Mouse (Mus musculus): ENCODE measurements at regions not wholly inside any gene's neighbourhood (a gene's known extent, or its start where the extent isn't known, plus 50 kb on each side); places are given as distances from the start of the nearest gene placed in this dataset.

DNA sequence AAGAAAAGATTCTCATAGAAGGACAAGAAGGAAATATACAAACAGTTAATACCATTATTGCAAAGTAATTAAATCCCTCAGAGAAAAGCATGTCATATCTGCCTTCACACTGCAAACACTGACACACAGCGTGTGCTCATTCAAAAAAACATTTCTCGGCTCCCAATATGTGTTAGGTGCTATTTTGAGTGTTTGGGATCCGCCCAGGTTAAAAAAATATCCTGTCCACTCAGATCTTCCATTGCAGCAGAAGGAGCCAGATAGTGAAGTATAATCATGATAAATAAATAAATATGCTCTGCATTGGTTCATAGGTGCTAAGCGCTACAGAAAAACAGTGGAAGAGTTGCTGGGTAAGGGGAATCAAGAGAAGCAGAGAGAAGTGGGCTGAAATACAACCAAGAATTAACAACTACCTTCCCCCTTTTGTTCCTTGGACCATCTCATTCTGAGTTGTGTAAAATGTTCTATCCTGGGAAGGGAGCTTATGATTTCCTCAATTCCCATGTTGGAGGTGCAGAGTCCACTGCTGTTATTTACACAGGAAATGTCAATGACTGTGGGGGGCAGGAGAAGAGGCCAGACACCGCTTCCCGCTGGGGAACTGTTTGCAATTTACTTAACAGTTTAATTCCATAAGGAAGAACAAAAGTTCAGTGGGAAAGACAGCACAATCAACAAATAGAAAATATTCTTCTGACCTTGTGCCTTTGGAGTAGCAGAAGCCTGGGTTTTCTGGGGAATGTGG is 139.9 kb downstream of the Tle1 start:
- Histone ChIP-seq H3K4me1 (replicated peaks) (peaks cover 9% of the 10 kb centered on the region; the same call in 1 of the 2 replicates), H3K9ac (replicated peaks) (no peak overlapping the region), H3K27ac (no peak overlapping the region), H3K4me2 (no peak overlapping the region), H3K36me3 (no peaks in the 10 kb centered on the region), H3K9me3 (no peaks in the 10 kb centered on the region), H3K27me3 (no peaks in the 10 kb centered on the region), H3K4me3 (replicated peaks) (no peak overlapping the region)
- 74% methylated on average over 6 of the region's 6 CpGs for WGBS
- no peak for ATAC-seq (ENCODE audit: insufficient number of reproducible peaks, insufficient read depth, low FRiP score, low TSS enrichment, low read depth)

DNA sequence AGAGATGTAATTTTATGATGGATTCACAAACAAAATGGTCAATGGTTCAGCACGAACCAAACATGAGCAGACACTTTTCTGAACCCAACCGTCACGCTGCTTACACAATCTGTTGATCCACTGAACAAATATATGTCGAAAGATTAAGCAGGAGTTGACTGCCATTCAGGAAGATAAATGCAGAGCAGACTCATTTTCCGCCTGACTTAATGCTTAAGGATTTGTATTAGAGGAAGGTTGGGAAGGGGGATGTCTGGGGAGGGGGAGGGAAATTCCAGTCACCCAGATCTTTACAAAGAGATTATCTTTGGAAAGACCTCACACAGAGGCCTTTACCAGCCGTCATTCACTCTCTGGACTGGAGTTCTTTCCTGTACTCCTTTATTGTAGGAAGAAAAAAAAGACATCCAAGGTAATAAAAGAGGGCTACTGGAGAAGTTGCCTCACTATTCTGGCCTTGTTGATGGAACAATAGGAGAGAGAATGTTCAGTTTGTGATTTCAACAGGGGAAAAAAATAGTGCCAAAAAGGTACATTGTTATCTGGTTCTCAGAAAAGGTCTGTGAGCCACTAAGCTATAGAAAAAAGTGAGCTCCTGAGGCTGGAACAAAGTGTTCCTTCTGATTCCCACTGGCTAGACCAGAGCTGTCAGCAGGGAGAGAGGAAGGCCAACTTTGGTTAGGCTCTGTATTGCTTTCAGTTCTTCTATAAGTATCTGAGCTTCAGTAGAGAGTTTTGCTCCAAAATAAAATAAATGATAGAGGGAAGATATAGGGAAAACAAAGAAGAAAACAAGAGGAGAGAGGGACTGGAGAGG is 150.9 kb downstream of the Tle1 start:
- Histone ChIP-seq H3K4me3 (replicated peaks) (no peak overlapping the region), H3K4me2 (no peak overlapping the region), H3K4me1 (replicated peaks) (no peaks in the 10 kb centered on the region), H3K9me3 (no peaks in the 10 kb centered on the region), H3K9ac (replicated peaks) (no peak overlapping the region), H3K36me3 (no peaks in the 10 kb centered on the region), H3K27me3 (no peaks in the 10 kb centered on the region), H3K27ac (no peak overlapping the region)
- no peak for ATAC-seq (ENCODE audit: insufficient number of reproducible peaks, insufficient read depth, low FRiP score, low TSS enrichment, low read depth)
- WGBS = 53% methylated on average over 6 of the region's 6 CpGs

DNA sequence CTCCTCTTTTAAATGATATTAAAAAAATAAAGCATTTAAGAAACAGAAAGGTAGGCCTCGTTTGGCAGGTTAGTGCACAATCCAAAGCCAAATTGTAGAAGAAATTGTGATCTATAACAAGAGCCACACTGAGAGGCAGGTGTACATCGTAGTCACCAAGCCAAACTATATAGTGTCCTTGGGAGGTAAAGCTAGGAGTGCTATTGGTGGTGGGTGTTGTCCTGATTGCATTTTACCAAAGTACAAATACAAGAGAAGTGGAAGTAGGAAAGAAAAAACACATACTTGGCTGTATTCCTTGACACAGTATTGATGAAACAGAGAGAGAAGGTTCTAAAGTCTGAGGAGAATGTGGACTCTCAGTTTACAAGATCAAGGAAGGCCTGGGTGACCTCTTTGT is 178.6 kb downstream of the Tle1 start:
- no peak overlapping the region for H3K4me3 ChIP-seq (replicated peaks)
- no peak overlapping the region for H3K4me2 ChIP-seq
- no peak for ATAC-seq (ENCODE audit: insufficient number of reproducible peaks, insufficient read depth, low FRiP score, low TSS enrichment, low read depth)
- WGBS = 86% methylated on average over 2 of the region's 2 CpGs
- H3K4me1 ChIP-seq (replicated peaks) = no peaks in the 10 kb centered on the region
- H3K9me3 ChIP-seq = no peaks in the 10 kb centered on the region
- no peak overlapping the region for H3K27ac ChIP-seq
- H3K27me3 ChIP-seq = no peaks in the 10 kb centered on the region
- H3K36me3 ChIP-seq = no peaks in the 10 kb centered on the region
- no peak overlapping the region for H3K9ac ChIP-seq (replicated peaks)

DNA sequence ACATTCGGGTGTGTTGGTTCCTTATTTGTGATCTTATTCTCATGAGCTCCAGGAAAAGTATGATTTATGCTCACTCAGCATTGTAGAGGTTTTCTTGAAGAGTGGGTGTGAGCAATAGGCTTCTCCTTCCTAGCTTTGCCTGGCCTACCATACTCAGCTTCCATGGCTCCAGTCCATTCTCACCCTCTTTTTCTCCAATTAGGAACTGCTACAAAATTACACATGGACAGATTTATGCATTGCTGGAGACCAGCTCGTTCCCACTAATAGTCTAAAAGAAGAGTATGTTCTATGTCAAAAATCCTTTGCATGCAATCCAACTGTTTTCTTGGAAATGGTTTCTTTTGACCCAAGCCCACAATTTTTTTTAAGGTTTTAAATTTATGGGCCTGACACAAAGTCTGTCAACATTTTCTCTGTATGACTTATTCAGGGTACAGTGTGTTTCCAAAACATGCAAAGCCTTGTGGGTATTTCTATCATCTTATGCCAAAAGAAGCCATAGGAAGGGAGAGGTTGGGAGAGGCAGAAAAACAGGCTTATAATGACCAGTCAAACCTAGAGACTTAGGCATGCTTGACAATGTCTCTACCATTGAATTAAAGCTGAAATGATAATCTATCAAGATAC is 186.4 kb downstream of the Tle1 start:
- ATAC-seq (ENCODE audit: insufficient number of reproducible peaks, insufficient read depth, low FRiP score, low TSS enrichment, low read depth) = no peak
- Histone ChIP-seq H3K9ac (replicated peaks) (no peak overlapping the region), H3K36me3 (no peaks in the 10 kb centered on the region), H3K27me3 (no peaks in the 10 kb centered on the region), H3K27ac (no peak overlapping the region), H3K4me3 (replicated peaks) (no peak overlapping the region), H3K9me3 (no peaks in the 10 kb centered on the region), H3K4me1 (replicated peaks) (no peaks in the 10 kb centered on the region), H3K4me2 (no peak overlapping the region)
- WGBS = 75% methylated on average over 2 of the region's 2 CpGs

DNA sequence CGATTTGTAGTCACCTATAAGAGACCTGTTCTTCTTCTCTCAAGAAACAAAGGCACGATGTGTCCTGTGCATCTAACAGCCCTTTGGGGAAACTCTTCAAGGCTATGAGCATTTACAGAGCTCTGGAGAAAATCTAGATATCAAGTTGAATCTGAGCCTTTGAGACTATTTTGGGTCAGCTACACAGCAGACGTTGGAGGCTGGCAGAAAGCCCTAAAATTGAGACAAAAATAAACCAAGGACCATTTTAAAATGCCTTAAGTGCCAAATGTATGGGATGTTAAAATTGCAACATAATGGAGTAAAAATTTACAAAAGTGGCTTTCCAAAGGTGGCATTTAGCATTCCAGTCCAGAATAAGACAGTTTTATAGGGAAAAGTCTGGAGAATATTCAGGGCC is 187.1 kb downstream of the Tle1 start:
- Histone ChIP-seq H3K4me1 (replicated peaks) (no peaks in the 10 kb centered on the region), H3K27me3 (no peaks in the 10 kb centered on the region), H3K9me3 (peaks cover 3% of the 10 kb centered on the region), H3K9ac (replicated peaks) (no peak overlapping the region), H3K27ac (no peak overlapping the region), H3K4me3 (replicated peaks) (no peak overlapping the region), H3K36me3 (no peaks in the 10 kb centered on the region), H3K4me2 (no peak overlapping the region)
- WGBS = 89% methylated on average over 3 of the region's 3 CpGs
- ATAC-seq (ENCODE audit: insufficient number of reproducible peaks, insufficient read depth, low FRiP score, low TSS enrichment, low read depth) = no peak

DNA sequence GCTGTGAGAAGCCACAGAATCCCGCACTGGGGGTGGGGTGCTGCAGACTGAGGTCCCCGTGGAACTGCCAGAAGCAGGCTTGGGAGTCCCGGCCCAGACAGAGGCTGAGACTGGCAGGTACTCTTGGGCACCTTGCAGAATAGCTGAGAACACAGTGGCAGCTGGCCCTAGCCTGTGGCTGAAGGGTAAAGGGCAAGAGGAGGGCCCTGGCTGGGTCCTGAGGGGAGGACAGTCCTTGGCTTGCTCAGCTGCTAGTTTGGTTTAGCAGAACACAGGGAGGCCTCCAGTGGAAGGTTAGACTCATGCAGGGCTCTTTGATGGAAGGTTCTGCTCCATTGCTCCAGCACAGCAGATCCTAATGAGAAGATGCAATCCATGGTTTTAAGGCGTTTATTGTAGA is 190.4 kb downstream of the Tle1 start:
- Histone ChIP-seq H3K9me3 (peaks cover 5% of the 10 kb centered on the region), H3K4me3 (replicated peaks) (no peak overlapping the region), H3K4me2 (no peak overlapping the region), H3K36me3 (no peaks in the 10 kb centered on the region), H3K27me3 (no peaks in the 10 kb centered on the region), H3K9ac (replicated peaks) (no peak overlapping the region), H3K4me1 (replicated peaks) (no peaks in the 10 kb centered on the region), H3K27ac (no peak overlapping the region)
- ATAC-seq (ENCODE audit: insufficient number of reproducible peaks, insufficient read depth, low FRiP score, low TSS enrichment, low read depth) = no peak
- 88% methylated on average over 4 of the region's 4 CpGs for WGBS

DNA sequence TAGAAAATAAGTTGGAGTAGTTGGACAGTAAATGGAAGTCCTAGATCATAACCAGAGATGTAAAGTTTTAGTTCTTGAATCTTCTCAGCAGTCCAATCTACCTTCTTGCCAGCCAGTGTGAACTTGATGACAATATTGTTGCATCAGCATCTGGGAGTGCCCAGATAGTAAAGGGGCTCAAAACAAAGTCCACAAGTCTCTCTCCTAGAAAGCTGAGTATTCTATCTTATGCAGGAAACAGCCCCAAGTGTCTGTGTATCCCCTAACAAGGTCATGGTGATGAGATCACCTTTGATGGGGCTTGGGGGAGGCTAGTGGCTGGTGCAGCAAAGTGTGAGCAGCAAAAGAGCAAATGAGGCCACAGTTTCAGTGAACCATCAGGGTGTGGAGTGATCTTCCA is 194.8 kb downstream of the Tle1 start:
- no peak overlapping the region for H3K9ac ChIP-seq (replicated peaks)
- H3K9me3 ChIP-seq = peaks cover 10% of the 10 kb centered on the region
- no peak overlapping the region for H3K27ac ChIP-seq
- H3K36me3 ChIP-seq = no peaks in the 10 kb centered on the region
- no peak overlapping the region for H3K4me3 ChIP-seq (replicated peaks)
- H3K4me2 ChIP-seq = no peak overlapping the region
- ATAC-seq (ENCODE audit: insufficient number of reproducible peaks, insufficient read depth, low FRiP score, low TSS enrichment, low read depth) = no peak
- no peaks in the 10 kb centered on the region for H3K27me3 ChIP-seq
- no peaks in the 10 kb centered on the region for H3K4me1 ChIP-seq (replicated peaks)

DNA sequence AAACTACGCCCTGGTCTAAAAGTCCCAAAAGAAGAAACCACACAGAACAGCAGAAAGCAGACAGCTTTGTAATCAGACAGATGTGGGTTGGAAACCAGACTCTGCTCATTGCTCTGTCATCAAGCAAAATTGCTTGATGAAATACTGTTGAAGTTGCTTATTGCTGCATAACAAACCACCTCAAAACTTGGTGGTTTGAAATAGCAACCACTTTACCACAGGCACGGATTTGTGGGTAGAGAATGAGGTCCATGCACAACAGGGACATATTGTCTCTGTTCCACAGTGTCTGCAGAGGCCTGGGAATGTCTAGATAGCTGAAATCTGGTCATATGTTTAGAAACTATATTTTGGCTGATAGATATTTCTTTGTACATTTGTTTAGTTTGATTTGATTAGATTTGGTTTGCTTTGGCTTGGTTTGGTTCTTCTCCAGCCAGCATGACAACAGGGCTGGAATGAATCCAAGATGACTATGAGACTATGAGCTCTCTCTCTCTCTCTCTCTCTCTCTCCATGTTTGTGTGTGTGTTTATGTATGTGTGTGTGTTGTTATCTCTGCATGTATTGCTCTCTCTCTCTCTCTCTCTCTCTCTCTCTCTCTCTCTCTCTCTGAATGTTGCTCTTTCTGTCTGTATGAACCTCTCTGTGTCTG is 199.4 kb downstream of the Tle1 start:
- Histone ChIP-seq H3K27me3 (no peaks in the 10 kb centered on the region), H3K4me3 (replicated peaks) (no peak overlapping the region), H3K4me2 (no peak overlapping the region), H3K9ac (replicated peaks) (no peak overlapping the region), H3K4me1 (replicated peaks) (no peaks in the 10 kb centered on the region), H3K27ac (no peak overlapping the region), H3K36me3 (no peaks in the 10 kb centered on the region), H3K9me3 (peaks cover 5% of the 10 kb centered on the region; the same call in 1 of the 2 replicates)
- no peak for ATAC-seq (ENCODE audit: insufficient number of reproducible peaks, insufficient read depth, low FRiP score, low TSS enrichment, low read depth)
- 73% methylated on average over 2 of the region's 2 CpGs for WGBS

DNA sequence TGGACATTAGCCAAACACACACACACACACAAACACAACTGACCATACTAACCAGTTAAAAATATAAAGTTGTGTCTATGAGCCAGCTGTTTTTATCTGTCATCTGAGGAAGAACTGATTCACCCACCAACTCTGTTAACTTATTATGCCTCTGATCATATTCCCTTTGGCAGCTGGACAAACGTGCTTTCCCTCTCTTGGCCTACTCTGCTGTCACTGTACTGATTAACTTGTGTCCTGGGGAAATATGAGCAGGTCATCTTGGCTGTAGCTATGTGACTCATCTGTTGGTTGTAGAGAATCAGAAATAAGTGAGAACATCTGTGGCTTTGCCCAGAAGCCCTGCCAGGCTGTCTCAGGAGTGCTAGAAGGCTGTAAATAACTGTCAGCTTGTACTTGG is 210.9 kb upstream of the Gm11232 start:
- Histone ChIP-seq H3K4me1 (replicated peaks) (no peaks in the 10 kb centered on the region), H3K27ac (no peak overlapping the region), H3K9me3 (no peaks in the 10 kb centered on the region), H3K9ac (replicated peaks) (no peak overlapping the region), H3K4me3 (replicated peaks) (no peak overlapping the region), H3K36me3 (no peaks in the 10 kb centered on the region), H3K27me3 (no peaks in the 10 kb centered on the region), H3K4me2 (no peak overlapping the region)
- no peak for ATAC-seq (ENCODE audit: insufficient number of reproducible peaks, insufficient read depth, low FRiP score, low TSS enrichment, low read depth)
- WGBS = 38% methylated on average over 1 of the region's 1 CpGs

DNA sequence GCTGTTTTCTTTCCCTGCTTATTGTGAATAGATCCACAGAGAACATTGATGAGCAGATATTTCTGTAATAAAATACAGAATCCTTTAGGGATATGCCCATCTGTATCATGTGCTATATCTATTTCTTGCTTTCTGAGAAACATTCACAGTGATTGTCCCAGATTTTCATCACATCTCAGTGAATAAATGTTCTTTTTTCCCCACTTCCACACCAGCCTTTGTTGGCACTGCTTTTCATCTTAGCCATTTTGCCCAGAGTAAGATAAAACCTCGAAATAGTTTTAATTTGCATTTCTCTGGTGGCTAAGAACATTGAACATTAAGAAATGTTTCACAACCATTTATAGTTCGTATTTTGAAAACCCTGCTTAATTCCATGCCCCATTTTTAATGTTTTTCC is 195.7 kb upstream of the Gm11232 start:
- 84% methylated on average over 2 of the region's 2 CpGs for WGBS
- Histone ChIP-seq H3K4me3 (replicated peaks) (no peak overlapping the region), H3K27ac (no peak overlapping the region), H3K9ac (replicated peaks) (no peak overlapping the region), H3K27me3 (no peaks in the 10 kb centered on the region), H3K9me3 (no peaks in the 10 kb centered on the region), H3K36me3 (no peaks in the 10 kb centered on the region), H3K4me2 (no peak overlapping the region), H3K4me1 (replicated peaks) (no peaks in the 10 kb centered on the region)
- no peak for ATAC-seq (ENCODE audit: insufficient number of reproducible peaks, insufficient read depth, low FRiP score, low TSS enrichment, low read depth)

DNA sequence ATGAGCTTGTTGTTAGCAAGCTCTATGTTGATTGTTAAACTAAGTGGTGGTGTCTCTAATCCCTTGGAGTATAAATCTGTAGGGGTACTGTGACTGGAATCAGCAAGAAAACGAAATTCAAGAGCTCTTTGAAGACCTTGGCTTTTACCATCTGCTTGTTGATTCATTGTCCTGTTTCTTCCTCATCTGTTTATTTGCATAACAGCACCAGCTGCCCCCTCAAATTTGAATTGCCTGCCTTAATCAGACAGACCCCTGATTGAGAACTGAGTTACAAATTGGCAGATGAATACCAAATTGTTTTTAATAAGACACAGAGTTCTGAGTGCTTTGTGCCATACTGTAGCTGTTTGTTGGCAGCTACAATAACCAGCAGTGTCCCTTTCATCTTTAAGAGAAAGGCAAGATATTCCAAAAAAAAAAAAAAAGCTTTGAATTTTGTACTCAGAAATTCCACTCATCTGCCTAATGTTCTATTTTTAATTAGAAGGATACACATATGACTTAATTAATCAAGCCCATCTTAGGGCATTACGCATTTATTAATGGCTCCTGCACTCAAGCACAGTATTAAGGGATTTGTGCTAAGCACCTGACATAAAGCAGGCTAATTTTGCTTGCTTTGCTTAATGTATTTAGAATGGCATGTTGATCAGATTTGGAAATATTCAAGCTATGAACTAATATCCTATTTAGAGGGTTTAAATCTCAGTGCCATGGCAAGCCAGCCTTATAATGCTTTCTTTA is 175.6 kb upstream of the Gm11232 start:
- no peak for ATAC-seq (ENCODE audit: insufficient number of reproducible peaks, insufficient read depth, low FRiP score, low TSS enrichment, low read depth)
- Histone ChIP-seq H3K36me3 (no peaks in the 10 kb centered on the region), H3K27ac (no peak overlapping the region), H3K4me1 (replicated peaks) (no peaks in the 10 kb centered on the region), H3K9ac (replicated peaks) (no peak overlapping the region), H3K9me3 (no peaks in the 10 kb centered on the region), H3K4me3 (replicated peaks) (no peak overlapping the region), H3K27me3 (no peaks in the 10 kb centered on the region), H3K4me2 (no peak overlapping the region)
- WGBS = 48% methylated on average over 2 of the region's 2 CpGs

Data from limb, embryonic 12.5 days (tissue).